Mouse (Mus musculus): ENCODE data around the gene Col6a6.

- TF ChIP-seq ZNF384 (IDR thresholded peaks at IDR 0.05; ENCODE audit: low read depth, low read length) (no peak), ZC3H11A (IDR thresholded peaks at IDR 0.05; ENCODE audit: borderline replicate concordance, low read depth, low read length) (no peak), MAFK (IDR thresholded peaks at IDR 0.05; ENCODE audit: insufficient read depth, low read depth, low read length) (no peak), CHD2 (IDR thresholded peaks at IDR 0.05; ENCODE audit: low read depth, low read length) (no peak)
Measured at GRCm38 (mm10) chr9:105675941-105676340, 152.0 kb downstream of the Col6a6 start.
